Mouse (Mus musculus): ENCODE measurements around the gene Maml2. TPM values are rescaled to one million over a fixed set of nuclear protein-coding genes. Genes with fewer than 3 reads are reported as not detected.

The Maml2 gene
- polyA plus RNA-seq, 1 experiment from 2014 or later = 12.1 TPM

GRCm38 (mm10) chr9:13296274-13297121 lies 1.3 kb upstream of the Maml2 start:
- peak overlapping the region; percentile 55 for H3K9ac ChIP-seq (replicated peaks; ENCODE audit: low read length)
- ATAC-seq (ENCODE audit: low FRiP score, low TSS enrichment) = peak; percentile 89
- H3K4me1 ChIP-seq (ENCODE audit: control insufficient read depth, insufficient read depth, low read length) = peaks cover 37% of the 10 kb centered on the region
- H3K4me3 ChIP-seq (replicated peaks; ENCODE audit: low read depth, low read length) = peak overlapping the region; percentile 45
- H3K4me2 ChIP-seq (ENCODE audit: low read length) = peak overlapping the region; percentile 85
- under 1% methylated on average over 28 of the region's 28 CpGs for WGBS
- no peaks in the 10 kb centered on the region for H3K27me3 ChIP-seq (ENCODE audit: control insufficient read depth, insufficient read depth, low read length)
- peak overlapping the region; percentile 78 for H3K27ac ChIP-seq (replicated peaks; ENCODE audit: low read depth, low read length)
- DNase-seq = peak; percentile 92
- H3K9me3 ChIP-seq (ENCODE audit: control insufficient read depth, low read length) = no peaks in the 10 kb centered on the region
- no peaks in the 10 kb centered on the region for H3K36me3 ChIP-seq (ENCODE audit: control insufficient read depth, insufficient read depth, low read length)

GRCm38 (mm10) chr9:13297122-13297667 lies 562 bp upstream of the Maml2 start:
- no peaks in the 10 kb centered on the region for H3K36me3 ChIP-seq (ENCODE audit: control insufficient read depth, insufficient read depth, low read length)
- peak overlapping the region; percentile 45 for H3K4me3 ChIP-seq (replicated peaks; ENCODE audit: low read depth, low read length)
- peak overlapping the region; percentile 85 for H3K4me2 ChIP-seq (ENCODE audit: low read length)
- H3K4me1 ChIP-seq (ENCODE audit: control insufficient read depth, insufficient read depth, low read length) = peaks cover 44% of the 10 kb centered on the region
- H3K9me3 ChIP-seq (ENCODE audit: control insufficient read depth, low read length) = no peaks in the 10 kb centered on the region
- H3K9ac ChIP-seq (replicated peaks; ENCODE audit: low read length) = peak overlapping the region; percentile 55
- DNase-seq (peak; percentile 63), ATAC-seq (ENCODE audit: low FRiP score, low TSS enrichment) (no peak)
- peak overlapping the region; percentile 78 for H3K27ac ChIP-seq (replicated peaks; ENCODE audit: low read depth, low read length)
- H3K27me3 ChIP-seq (ENCODE audit: control insufficient read depth, insufficient read depth, low read length) = no peaks in the 10 kb centered on the region
- 0% methylated on average over 12 of the region's 12 CpGs for WGBS

GRCm38 (mm10) chr9:13298513-13298878 lies 739 bp downstream of the Maml2 start:
- Histone ChIP-seq H3K9me3 (ENCODE audit: control insufficient read depth, low read length) (no peaks in the 10 kb centered on the region), H3K27ac (replicated peaks; ENCODE audit: low read depth, low read length) (peak overlapping the region; percentile 75), H3K4me2 (ENCODE audit: low read length) (peak overlapping the region; percentile 85), H3K4me1 (ENCODE audit: control insufficient read depth, insufficient read depth, low read length) (peaks cover 52% of the 10 kb centered on the region), H3K36me3 (ENCODE audit: control insufficient read depth, insufficient read depth, low read length) (no peaks in the 10 kb centered on the region), H3K9ac (replicated peaks; ENCODE audit: low read length) (peak overlapping the region; percentile 55), H3K4me3 (replicated peaks; ENCODE audit: low read depth, low read length) (peak overlapping the region; percentile 45), H3K27me3 (ENCODE audit: control insufficient read depth, insufficient read depth, low read length) (no peaks in the 10 kb centered on the region)
- no peak for ATAC-seq (ENCODE audit: low FRiP score, low TSS enrichment)
- 24% methylated on average over 9 of the region's 9 CpGs for WGBS
- DNase-seq = no peak

GRCm38 (mm10) chr9:13299190-13299589 lies 1.4 kb downstream of the Maml2 start:
- Histone ChIP-seq H3K4me3 (replicated peaks; ENCODE audit: low read depth, low read length) (peak overlapping the region; percentile 45), H3K9ac (replicated peaks; ENCODE audit: low read length) (no peak overlapping the region), H3K36me3 (ENCODE audit: control insufficient read depth, insufficient read depth, low read length) (no peaks in the 10 kb centered on the region), H3K4me2 (ENCODE audit: low read length) (peak overlapping the region; percentile 85), H3K4me1 (ENCODE audit: control insufficient read depth, insufficient read depth, low read length) (peaks cover 58% of the 10 kb centered on the region), H3K9me3 (ENCODE audit: control insufficient read depth, low read length) (no peaks in the 10 kb centered on the region), H3K27ac (replicated peaks; ENCODE audit: low read depth, low read length) (no peak overlapping the region), H3K27me3 (ENCODE audit: control insufficient read depth, insufficient read depth, low read length) (no peaks in the 10 kb centered on the region)
- DNase-seq (no peak), ATAC-seq (ENCODE audit: low FRiP score, low TSS enrichment) (no peak)
- 83% methylated on average over 6 of the region's 6 CpGs for WGBS

GRCm38 (mm10) chr9:13300041-13300441 lies 2.3 kb downstream of the Maml2 start:
- Histone ChIP-seq H3K9me3 (ENCODE audit: control insufficient read depth, low read length) (no peaks in the 10 kb centered on the region), H3K4me3 (replicated peaks; ENCODE audit: low read depth, low read length) (peak overlapping the region; percentile 45), H3K27me3 (ENCODE audit: control insufficient read depth, insufficient read depth, low read length) (no peaks in the 10 kb centered on the region), H3K9ac (replicated peaks; ENCODE audit: low read length) (peak overlapping the region; percentile 32; the same call in 1 of the 2 replicates), H3K36me3 (ENCODE audit: control insufficient read depth, insufficient read depth, low read length) (no peaks in the 10 kb centered on the region), H3K4me2 (ENCODE audit: low read length) (peak overlapping the region; percentile 85), H3K4me1 (ENCODE audit: control insufficient read depth, insufficient read depth, low read length) (peaks cover 64% of the 10 kb centered on the region), H3K27ac (replicated peaks; ENCODE audit: low read depth, low read length) (no peak overlapping the region)
- ATAC-seq (ENCODE audit: low FRiP score, low TSS enrichment) = no peak
- 34% methylated on average over 3 of the region's 3 CpGs for WGBS
- no peak for DNase-seq

GRCm38 (mm10) chr9:13300891-13301782 lies 3.4 kb downstream of the Maml2 start:
- ATAC-seq (ENCODE audit: low FRiP score, low TSS enrichment) (no peak), DNase-seq (no peak)
- H3K9me3 ChIP-seq (ENCODE audit: control insufficient read depth, low read length) = no peaks in the 10 kb centered on the region
- H3K4me3 ChIP-seq (replicated peaks; ENCODE audit: low read depth, low read length) = peak overlapping the region; percentile 45
- H3K36me3 ChIP-seq (ENCODE audit: control insufficient read depth, insufficient read depth, low read length) = no peaks in the 10 kb centered on the region
- H3K27ac ChIP-seq (replicated peaks; ENCODE audit: low read depth, low read length) = no peak overlapping the region
- H3K4me1 ChIP-seq (ENCODE audit: control insufficient read depth, insufficient read depth, low read length) = peaks cover 63% of the 10 kb centered on the region
- WGBS = 47% methylated on average over 9 of the region's 9 CpGs
- no peak overlapping the region; the same call in none of the 2 replicates for H3K9ac ChIP-seq (replicated peaks; ENCODE audit: low read length)
- no peaks in the 10 kb centered on the region for H3K27me3 ChIP-seq (ENCODE audit: control insufficient read depth, insufficient read depth, low read length)
- H3K4me2 ChIP-seq (ENCODE audit: low read length) = peak overlapping the region; percentile 85

GRCm38 (mm10) chr9:13302183-13302825 lies 4.5 kb downstream of the Maml2 start:
- 32% methylated on average over 6 of the region's 6 CpGs for WGBS
- Histone ChIP-seq H3K27ac (replicated peaks; ENCODE audit: low read depth, low read length) (no peak overlapping the region), H3K4me2 (ENCODE audit: low read length) (peak overlapping the region; percentile 85), H3K9ac (replicated peaks; ENCODE audit: low read length) (no peak overlapping the region), H3K4me1 (ENCODE audit: control insufficient read depth, insufficient read depth, low read length) (peaks cover 66% of the 10 kb centered on the region), H3K36me3 (ENCODE audit: control insufficient read depth, insufficient read depth, low read length) (no peaks in the 10 kb centered on the region), H3K27me3 (ENCODE audit: control insufficient read depth, insufficient read depth, low read length) (no peaks in the 10 kb centered on the region), H3K4me3 (replicated peaks; ENCODE audit: low read depth, low read length) (0 out of 2 replicates have a peak overlapping the region, but pooled peaks have one; percentile 1), H3K9me3 (ENCODE audit: control insufficient read depth, low read length) (no peaks in the 10 kb centered on the region)
- ATAC-seq (ENCODE audit: low FRiP score, low TSS enrichment) (no peak), DNase-seq (no peak)

Data from midbrain, embryonic 14.5 days (tissue).